Mouse (Mus musculus): ENCODE results near the gene Eif4ebp2. TPM values are rescaled to one million over a fixed set of nuclear protein-coding genes. Genes with fewer than 3 reads are reported as not detected.
"Not testable (repeated sequence)": the region's sequence is repeated elsewhere in the genome, so short reads cannot be mapped to it uniquely, and the experiment has no call there.

Eif4ebp2 gene
- polyA plus RNA-seq, 1 experiment from 2014 or later = 71.0 TPM

DNA sequence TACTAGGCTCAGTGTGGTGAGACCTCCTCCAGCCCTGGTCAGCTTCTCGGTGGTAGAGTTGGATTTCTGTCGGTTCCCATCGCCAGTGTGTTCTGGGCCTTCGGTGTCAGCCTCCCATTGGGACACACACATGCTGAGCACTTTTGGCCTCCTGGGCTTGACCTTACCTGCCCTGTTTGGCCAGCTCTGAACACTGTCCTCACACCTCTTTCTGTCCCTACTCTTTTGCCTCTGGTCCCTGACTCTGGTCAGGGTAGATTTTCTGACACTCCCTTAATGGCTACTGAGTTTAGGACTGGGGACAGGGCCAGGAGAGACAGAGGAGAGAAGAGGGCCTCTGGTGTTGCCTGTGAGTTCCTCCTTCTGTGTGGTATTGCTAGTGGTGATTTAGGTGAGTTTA is 27.5 kb upstream of the Eif4ebp2 start:
- Histone ChIP-seq H3K9me3 (replicated peaks) (no peaks in the 10 kb centered on the region), H3K36me3 (no peaks in the 10 kb centered on the region), H3K27ac (no peak overlapping the region), H3K4me3 (no peak overlapping the region), H3K9ac (no peak overlapping the region), H3K4me2 (replicated peaks) (no peak overlapping the region), H3K27me3 (no peaks in the 10 kb centered on the region), H3K4me1 (peaks cover 8% of the 10 kb centered on the region)
- no peak for ATAC-seq (ENCODE audit: low FRiP score)
- 84% methylated on average over 4 of the region's 4 CpGs for WGBS

DNA sequence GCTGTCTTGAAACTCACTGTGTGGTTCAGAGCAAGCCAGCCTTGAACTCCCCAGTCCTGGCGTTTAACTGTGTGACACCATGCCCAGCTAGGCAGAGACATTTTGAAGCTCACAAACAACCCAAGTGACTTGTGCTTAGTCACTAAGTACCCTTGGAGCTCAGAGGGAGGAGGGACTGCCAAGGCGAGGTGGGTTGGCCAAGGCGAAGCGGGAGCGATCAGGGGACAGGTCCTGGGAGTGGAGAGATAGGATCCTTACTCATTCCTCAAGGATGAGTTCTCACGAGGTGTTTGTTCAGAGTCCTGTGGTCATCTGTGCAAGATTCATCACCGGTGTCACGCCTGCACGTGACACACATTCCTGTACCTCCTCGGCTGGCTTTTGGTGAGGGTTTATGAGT is 27.0 kb upstream of the Eif4ebp2 start:
- Histone ChIP-seq H3K4me1 (peaks cover 13% of the 10 kb centered on the region), H3K27ac (no peak overlapping the region), H3K9ac (no peak overlapping the region), H3K4me2 (replicated peaks) (no peak overlapping the region), H3K27me3 (no peaks in the 10 kb centered on the region), H3K9me3 (replicated peaks) (no peaks in the 10 kb centered on the region), H3K36me3 (no peaks in the 10 kb centered on the region), H3K4me3 (no peak overlapping the region)
- ATAC-seq (ENCODE audit: low FRiP score) = no peak
- WGBS = 88% methylated on average over 10 of the region's 10 CpGs

DNA sequence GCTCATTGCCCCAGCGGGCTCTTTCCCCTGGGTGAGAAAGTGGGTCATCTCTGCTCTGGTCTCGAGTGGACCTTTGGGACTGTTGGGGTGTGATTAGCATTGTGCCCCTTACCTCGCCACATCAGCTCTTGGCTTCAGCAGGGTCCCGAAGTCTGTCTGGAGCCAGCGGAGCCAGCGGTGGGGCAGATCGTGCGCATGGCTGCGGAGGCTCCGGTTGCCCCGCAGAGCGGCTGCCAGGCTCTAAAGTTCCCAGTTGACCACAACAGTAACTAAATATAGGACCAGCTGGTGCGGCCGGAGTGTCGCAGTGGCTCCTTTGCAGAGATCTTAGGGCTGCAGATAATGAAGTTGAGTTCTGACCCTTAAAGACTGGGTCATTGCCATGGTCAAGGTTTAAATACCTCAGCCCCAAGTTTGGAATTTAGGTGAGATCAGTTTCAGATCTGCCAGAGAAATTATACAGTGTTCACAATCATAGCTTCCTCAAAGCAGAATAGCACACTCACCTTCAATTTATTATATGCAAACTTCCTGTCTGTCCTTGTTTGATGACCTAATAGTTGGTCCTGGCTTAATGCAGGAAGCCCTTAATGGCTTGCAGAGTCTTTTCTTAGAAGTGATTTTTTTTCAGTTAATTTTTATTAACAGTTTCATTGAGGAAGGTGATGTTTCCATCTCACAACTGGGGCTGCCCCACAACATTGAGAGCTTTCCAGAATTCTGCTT is 24.1 kb upstream of the Eif4ebp2 start:
- Histone ChIP-seq H3K9me3 (replicated peaks) (no peaks in the 10 kb centered on the region), H3K4me2 (replicated peaks) (peak overlapping the region; percentile 98), H3K4me1 (peaks cover 14% of the 10 kb centered on the region), H3K27me3 (no peaks in the 10 kb centered on the region), H3K4me3 (peak overlapping the region; percentile 71), H3K9ac (peak overlapping the region; percentile 80), H3K36me3 (no peaks in the 10 kb centered on the region), H3K27ac (peak overlapping the region; percentile 86; the same call in 1 of the 2 replicates)
- 2% methylated on average over 15 of the region's 15 CpGs for WGBS
- ATAC-seq (ENCODE audit: low FRiP score) = peak; percentile 9; the same call in 1 of the 2 replicates

DNA sequence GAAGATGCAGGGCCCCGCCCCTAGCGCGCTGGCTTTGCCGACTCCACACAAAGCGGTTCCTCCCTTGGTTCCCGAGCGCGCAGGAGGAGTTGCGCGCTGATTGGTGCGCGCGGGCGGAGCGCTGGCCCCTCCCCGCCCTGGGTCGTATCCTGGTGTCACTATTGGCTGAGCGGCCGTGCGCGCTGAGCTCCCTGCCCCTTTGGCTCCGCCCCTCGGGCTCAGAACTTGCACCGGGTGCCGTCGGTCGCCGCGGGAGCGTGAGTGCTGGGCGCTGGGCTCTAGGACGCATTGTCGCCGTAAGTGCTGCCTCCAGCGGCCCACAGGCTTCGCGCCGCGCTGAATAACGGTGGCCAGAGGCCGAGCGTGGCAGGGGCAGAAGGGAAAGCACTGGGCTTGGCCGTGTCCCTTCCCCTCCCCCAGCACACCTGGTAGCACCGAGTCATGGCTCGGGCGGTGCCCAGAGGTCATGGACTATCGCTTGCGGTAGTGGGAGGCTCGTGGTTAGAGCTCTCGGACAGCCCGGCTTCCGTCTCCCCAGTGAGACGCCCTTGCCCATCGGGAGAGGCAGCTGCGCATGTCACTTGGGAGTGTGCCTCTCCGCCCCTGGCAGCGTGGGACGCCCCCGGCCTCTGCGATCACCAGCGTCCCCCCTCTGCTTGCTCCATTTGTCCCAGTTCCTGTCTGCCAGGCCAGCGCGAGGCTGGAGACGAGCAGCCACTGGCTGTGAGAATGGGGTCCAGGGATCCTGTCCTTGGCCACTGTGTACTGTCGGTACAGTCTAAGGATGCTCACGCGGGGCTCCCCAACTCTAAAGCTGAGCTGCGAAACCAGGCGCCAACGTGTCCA is 23.4 kb upstream of the Eif4ebp2 start, which contains the start of gene Lrrc20:
Gene Lrrc20 (plus strand): TSS at position 208 of the 846 bp plus-strand sequence.
- WGBS = under 1% methylated on average over 70 of the region's 70 CpGs
- Histone ChIP-seq H3K4me3 (peak within 1 kb of the TSS; percentile 71), H3K27ac (peak within 1 kb of the TSS; percentile 86), H3K4me1 (peaks cover 14% of the 10 kb centered on the region), H3K27me3 (no peaks in the 10 kb centered on the region), H3K36me3 (no peaks in the 10 kb centered on the region), H3K4me2 (replicated peaks) (peak within 1 kb of the TSS; percentile 98), H3K9ac (peak within 1 kb of the TSS; percentile 80), H3K9me3 (replicated peaks) (no peaks in the 10 kb centered on the region)
- ATAC-seq (ENCODE audit: low FRiP score) = peak; percentile 98

DNA sequence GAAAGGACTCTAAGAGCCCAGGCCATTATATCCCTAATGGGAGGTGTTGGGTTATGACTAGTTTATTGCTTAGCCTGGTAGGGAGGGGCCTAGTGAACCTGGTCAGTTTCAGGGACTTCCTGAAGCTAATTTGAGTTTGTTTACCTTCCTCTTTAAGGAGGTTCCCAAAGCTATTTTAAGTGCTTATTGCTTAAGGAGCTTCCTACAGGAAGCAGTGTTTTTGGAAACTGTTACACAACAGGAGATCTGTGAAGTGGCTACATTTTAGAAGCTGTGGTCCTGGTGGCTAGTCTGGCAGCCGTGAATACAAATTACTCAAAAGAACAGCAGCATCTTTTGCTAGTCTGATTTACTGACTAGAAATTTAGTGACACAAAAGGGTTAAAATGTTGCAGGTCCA is 21.9 kb upstream of the Eif4ebp2 start:
- Histone ChIP-seq H3K27me3 (no peaks in the 10 kb centered on the region), H3K27ac (no peak overlapping the region), H3K4me2 (replicated peaks) (peak overlapping the region; percentile 98), H3K4me3 (peak overlapping the region; percentile 71), H3K36me3 (no peaks in the 10 kb centered on the region), H3K9ac (no peak overlapping the region), H3K4me1 (peaks cover 14% of the 10 kb centered on the region), H3K9me3 (replicated peaks) (no peaks in the 10 kb centered on the region)
- ATAC-seq (ENCODE audit: low FRiP score) = no peak
- WGBS = 77% methylated on average over 1 of the region's 1 CpGs

DNA sequence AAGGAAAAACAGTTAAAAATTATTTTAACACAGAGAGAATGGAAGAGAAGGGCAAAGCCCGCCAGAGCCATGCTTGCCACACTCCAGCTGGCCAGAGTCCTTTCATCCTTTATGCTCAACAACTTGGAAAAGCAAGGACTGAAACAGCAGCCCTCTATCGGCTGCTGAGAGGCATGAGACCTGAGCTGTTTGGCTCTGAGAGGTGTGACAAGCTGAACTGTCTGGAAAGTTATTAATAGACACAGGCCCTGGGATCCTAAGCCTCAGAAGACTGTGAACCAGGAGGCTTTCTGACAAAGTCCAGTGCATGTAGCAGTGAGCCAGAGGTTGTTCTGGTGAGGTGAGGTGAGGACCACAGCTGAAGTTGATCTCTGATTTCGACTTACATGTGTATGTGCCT is 21.2 kb upstream of the Eif4ebp2 start:
- WGBS = 84% methylated on average over 3 of the region's 3 CpGs
- H3K27me3 ChIP-seq = no peaks in the 10 kb centered on the region
- no peak overlapping the region for H3K4me2 ChIP-seq (replicated peaks)
- no peak overlapping the region for H3K9ac ChIP-seq
- no peaks in the 10 kb centered on the region for H3K9me3 ChIP-seq (replicated peaks)
- no peaks in the 10 kb centered on the region for H3K36me3 ChIP-seq
- H3K27ac ChIP-seq = no peak overlapping the region
- no peak for ATAC-seq (ENCODE audit: low FRiP score)
- H3K4me3 ChIP-seq = no peak overlapping the region
- peaks cover 14% of the 10 kb centered on the region for H3K4me1 ChIP-seq

DNA sequence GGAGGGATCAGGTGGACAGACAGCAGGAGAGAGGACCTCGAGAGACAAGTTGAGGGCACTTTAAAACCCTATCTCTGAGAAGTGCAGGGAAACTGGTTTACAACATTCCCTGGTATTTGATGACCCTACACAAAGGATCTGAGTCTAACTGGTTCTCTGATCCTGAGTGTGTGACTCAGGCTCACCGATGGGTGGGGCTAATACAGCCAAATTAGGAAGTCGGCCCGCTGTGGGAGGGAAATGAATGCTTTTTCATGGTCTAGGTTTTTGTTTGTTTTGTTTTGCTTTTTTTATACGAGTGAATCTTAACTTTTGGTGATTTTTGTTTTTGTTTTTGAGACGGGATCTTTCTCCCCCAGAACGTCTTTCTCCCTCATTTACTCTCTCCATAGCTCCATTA is 16.4 kb upstream of the Eif4ebp2 start:
- Histone ChIP-seq H3K27me3 (no peaks in the 10 kb centered on the region), H3K27ac (no peak overlapping the region), H3K9me3 (replicated peaks) (no peaks in the 10 kb centered on the region), H3K9ac (no peak overlapping the region), H3K4me1 (no peaks in the 10 kb centered on the region), H3K36me3 (no peaks in the 10 kb centered on the region), H3K4me3 (no peak overlapping the region), H3K4me2 (replicated peaks) (no peak overlapping the region)
- WGBS = 61% methylated on average over 7 of the region's 7 CpGs
- ATAC-seq (ENCODE audit: low FRiP score) = no peak

DNA sequence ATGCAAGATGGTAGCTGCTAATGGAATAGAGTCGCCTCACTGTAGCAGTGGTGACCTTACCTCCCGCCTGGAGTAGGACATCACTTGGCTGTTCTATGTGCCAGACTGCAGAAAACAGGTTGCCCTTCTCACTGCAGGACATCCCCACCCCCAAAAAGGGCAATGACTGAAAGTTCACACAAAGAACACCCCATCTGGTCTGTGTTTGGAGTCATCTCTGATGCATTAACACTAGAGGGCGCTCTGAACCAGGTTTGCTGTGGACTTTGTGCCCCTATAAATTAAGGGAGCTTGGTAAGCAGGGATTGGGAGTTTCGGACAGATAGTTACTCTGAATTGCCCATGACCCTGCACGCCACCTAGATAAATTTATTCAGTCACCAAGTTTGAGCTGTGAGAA is 14.4 kb upstream of the Eif4ebp2 start:
- H3K9me3 ChIP-seq (replicated peaks) = no peaks in the 10 kb centered on the region
- no peak overlapping the region for H3K9ac ChIP-seq
- 28% methylated on average over 5 of the region's 5 CpGs for WGBS
- H3K4me3 ChIP-seq = no peak overlapping the region
- H3K27ac ChIP-seq = no peak overlapping the region
- H3K36me3 ChIP-seq = no peaks in the 10 kb centered on the region
- no peaks in the 10 kb centered on the region for H3K27me3 ChIP-seq
- ATAC-seq (ENCODE audit: low FRiP score) = peak; percentile 8; the same call in 1 of the 2 replicates
- no peaks in the 10 kb centered on the region for H3K4me1 ChIP-seq
- H3K4me2 ChIP-seq (replicated peaks) = no peak overlapping the region

DNA sequence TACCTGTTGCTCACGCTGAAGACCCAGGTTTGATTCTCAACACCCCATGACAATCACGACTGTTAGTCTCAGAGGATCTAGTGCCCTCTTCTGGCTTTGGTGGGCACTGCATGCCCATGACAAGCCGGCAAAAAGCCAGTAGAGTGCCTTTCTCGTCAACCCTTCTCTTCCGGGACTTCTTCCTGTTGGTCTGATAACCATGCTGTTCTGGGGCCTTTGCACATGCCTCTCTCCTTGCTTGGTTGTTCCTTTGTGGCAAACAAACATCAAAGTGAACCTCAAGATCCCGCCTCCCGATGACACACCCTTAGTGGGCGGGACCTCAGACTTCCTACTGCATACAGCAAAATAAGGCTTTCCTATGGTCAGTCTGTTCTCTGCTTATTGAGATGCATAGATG is 13.8 kb upstream of the Eif4ebp2 start:
- Histone ChIP-seq H3K4me1 (no peaks in the 10 kb centered on the region), H3K27ac (no peak overlapping the region), H3K4me3 (no peak overlapping the region), H3K4me2 (replicated peaks) (no peak overlapping the region), H3K27me3 (no peaks in the 10 kb centered on the region), H3K9me3 (replicated peaks) (no peaks in the 10 kb centered on the region), H3K9ac (no peak overlapping the region), H3K36me3 (no peaks in the 10 kb centered on the region)
- WGBS = 62% methylated on average over 8 of the region's 8 CpGs
- ATAC-seq (ENCODE audit: low FRiP score) = no peak

DNA sequence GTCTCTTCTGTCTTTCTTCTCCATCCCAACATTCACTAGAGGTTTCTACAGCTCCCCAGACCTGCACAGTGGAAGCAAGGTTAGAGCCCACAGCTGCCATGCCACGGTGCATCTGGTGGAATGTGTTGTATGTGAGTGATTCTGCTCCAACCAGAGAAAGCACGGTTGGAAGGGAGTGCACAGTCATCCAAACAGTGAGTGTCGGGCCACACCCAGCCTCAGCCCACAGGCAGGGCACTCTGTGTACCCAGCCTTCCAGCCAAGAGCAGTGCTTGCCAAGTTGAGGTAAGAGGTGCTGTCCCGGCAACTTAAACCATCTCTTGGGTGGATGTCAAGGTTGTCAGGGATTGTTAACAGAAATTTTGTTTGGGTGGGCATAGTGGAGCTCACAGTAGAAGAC is 12.5 kb upstream of the Eif4ebp2 start:
- no peaks in the 10 kb centered on the region for H3K27me3 ChIP-seq
- no peak overlapping the region for H3K4me3 ChIP-seq
- no peak overlapping the region for H3K9ac ChIP-seq
- no peaks in the 10 kb centered on the region for H3K9me3 ChIP-seq (replicated peaks)
- H3K27ac ChIP-seq = no peak overlapping the region
- no peak overlapping the region for H3K4me2 ChIP-seq (replicated peaks)
- H3K4me1 ChIP-seq = no peaks in the 10 kb centered on the region
- no peaks in the 10 kb centered on the region for H3K36me3 ChIP-seq
- 88% methylated on average over 4 of the region's 4 CpGs for WGBS
- no peak for ATAC-seq (ENCODE audit: low FRiP score)

DNA sequence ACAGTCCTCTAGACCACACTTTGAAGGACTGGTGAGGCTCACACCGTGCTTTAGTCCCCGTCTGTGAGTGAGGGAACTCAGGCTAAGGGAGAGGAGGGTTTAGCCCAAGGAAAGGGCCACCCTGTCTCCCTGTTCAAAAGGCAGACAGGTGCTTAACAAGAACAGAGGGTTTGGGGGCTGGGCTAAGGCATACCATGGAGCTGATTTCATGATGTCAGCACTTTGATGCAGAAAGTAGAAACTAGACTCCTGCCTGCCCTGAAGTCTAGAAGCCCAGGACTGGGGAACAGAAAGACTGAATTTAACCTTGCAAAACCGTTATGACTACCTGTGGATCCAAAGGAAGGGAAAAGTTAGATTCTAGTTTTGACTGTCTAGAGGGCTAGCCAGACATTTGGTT is 4.7 kb upstream of the Eif4ebp2 start:
- H3K4me1 ChIP-seq = no peaks in the 10 kb centered on the region
- no peak overlapping the region for H3K4me3 ChIP-seq
- no peak overlapping the region for H3K27ac ChIP-seq
- WGBS = 68% methylated on average over 3 of the region's 3 CpGs
- no peaks in the 10 kb centered on the region for H3K9me3 ChIP-seq (replicated peaks)
- no peak overlapping the region for H3K9ac ChIP-seq
- no peak overlapping the region for H3K4me2 ChIP-seq (replicated peaks)
- no peak for ATAC-seq (ENCODE audit: low FRiP score)
- no peaks in the 10 kb centered on the region for H3K36me3 ChIP-seq
- H3K27me3 ChIP-seq = no peaks in the 10 kb centered on the region

DNA sequence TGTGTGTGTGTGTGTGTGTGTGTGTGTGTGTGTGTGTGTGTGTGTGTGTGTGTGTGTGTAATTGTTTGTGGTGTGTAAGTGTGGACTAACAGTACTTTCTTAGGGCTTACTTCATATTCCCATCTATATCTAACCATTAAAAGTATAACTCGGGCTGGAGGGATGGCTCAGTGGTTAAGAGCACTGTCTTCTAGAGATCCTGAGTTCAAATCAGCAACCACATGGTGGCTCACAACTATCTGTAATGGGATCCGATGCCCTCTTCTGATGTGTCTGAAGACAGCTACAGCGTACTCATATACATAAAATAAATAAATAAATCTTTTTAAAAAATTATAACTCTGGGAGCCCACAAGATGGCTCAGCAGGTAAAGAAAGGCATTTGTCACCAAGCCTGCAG is 710 bp upstream of the Eif4ebp2 start:
- H3K27me3 ChIP-seq; H3K9ac ChIP-seq; H3K36me3 ChIP-seq; H3K9me3 ChIP-seq (replicated peaks); H3K27ac ChIP-seq: not testable (repeated sequence)
- Histone ChIP-seq H3K4me3 (peak overlapping the region; percentile 99), H3K4me1 (peaks cover 23% of the 10 kb centered on the region), H3K4me2 (replicated peaks) (peak overlapping the region; percentile 27; the same call in 1 of the 2 replicates)
- WGBS = 70% methylated on average over 3 of the region's 3 CpGs
- peak; percentile 20; the same call in 1 of the 2 replicates for ATAC-seq (ENCODE audit: low FRiP score)

Measured in hindbrain, embryonic 12.5 days (tissue).